Mouse (Mus musculus) thymus, adult 2 months (tissue): ENCODE data around the gene Trh.

Experiments
- CTCF ChIP-seq: fragments of 200-500 bp; IDR thresholded peaks from 2 replicates; pipeline ENCODE4 v1.5.1; 2012; ENCODE audit warnings: mild to moderate bottlenecking, control low read depth, low read length, moderate library complexity, borderline replicate concordance; ENCODE audit not compliant: control insufficient read depth, poor library complexity, insufficient read depth; ENCODE audit errors: extremely low read depth
- POLR2A ChIP-seq: fragments of 200-500 bp; IDR thresholded peaks from 2 replicates; pipeline ENCODE4 v1.6.1; 2012; ENCODE audit warnings: mild to moderate bottlenecking, low read length, control low read depth, moderate library complexity; ENCODE audit not compliant: control insufficient read depth, poor library complexity, insufficient read depth; ENCODE audit errors: extremely low read depth

DNA sequence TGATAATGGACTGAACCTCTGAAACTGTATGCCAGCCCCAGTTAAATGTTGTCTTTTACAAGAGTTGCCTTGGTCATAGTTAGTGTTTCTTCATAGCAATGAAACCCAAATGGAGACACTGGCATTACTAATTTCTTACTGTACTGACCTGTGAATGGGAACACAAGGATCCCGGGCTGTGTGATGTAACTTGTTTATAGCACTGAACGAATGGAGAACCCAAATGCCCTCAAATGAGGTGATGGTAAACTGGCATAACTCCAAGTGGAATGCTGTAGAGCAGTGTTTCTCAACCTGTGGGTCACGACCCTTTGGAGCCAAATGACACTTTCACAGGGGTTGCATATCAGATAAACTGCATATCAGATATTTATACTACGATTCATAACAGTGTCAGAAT lies 41.1 kb upstream of the Trh start:
- no peak for TF ChIP-seq CTCF
- no peak for TF ChIP-seq POLR2A
